Mouse (Mus musculus) CH12.LX (cell line): ENCODE results near the gene Ctnnd2. TPM values are rescaled to one million over a fixed set of nuclear protein-coding genes. Genes with fewer than 3 reads are reported as not detected.

Experiments
- DNase-seq: peaks from one replicate; pipeline ENCODE4 v3.0.0-alpha.2; 2013; ENCODE audit errors: extremely low read depth
- H3K27ac ChIP-seq: 2 replicates; pipeline ENCODE4 v1.5.1; 2012; ENCODE audit warnings: low read depth, mild to moderate bottlenecking, control low read depth, moderate library complexity; ENCODE audit not compliant: insufficient read depth
- H3K27me3 ChIP-seq: replicated peaks from 2 replicates; pipeline ENCODE3; 2012; ENCODE audit warnings: inconsistent platforms
- H3K36me3 ChIP-seq, 2 experiments: replicated peaks in 1 of 2; 2 replicates each; pipeline versions ENCODE3 to v1.6.1; 2012; ENCODE audit warnings: inconsistent platforms in 1 of 2, low read length in 1 of 2, mild to moderate bottlenecking in 1 of 2, mixed read lengths in 1 of 2, moderate library complexity in 1 of 2; ENCODE audit not compliant: control insufficient read depth in 1 of 2, insufficient read depth in 1 of 2
- H3K4me1 ChIP-seq, 2 experiments: 2 replicates each; pipeline ENCODE4 v1.6.1; 2012; ENCODE audit warnings: inconsistent platforms in 1 of 2, moderate library complexity in 1 of 2; ENCODE audit not compliant: insufficient read depth in 2 of 2, control insufficient read depth in 1 of 2
- H3K4me2 ChIP-seq: 2 replicates; pipeline ENCODE4 v1.6.1; 2012; ENCODE audit warnings: low read depth, mild to moderate bottlenecking, control low read depth; ENCODE audit not compliant: poor library complexity, insufficient read depth, severe bottlenecking
- H3K4me3 ChIP-seq, 3 experiments: fragments of 150-350 bp in 1 of 3; sonication (generic) in 1 of 3; replicated peaks in 1 of 3; 2 replicates each; pipeline versions ENCODE3 to v1.5.1; 2011 to 2012; ENCODE audit warnings: low read depth in 2 of 3, low read length in 2 of 3, mild to moderate bottlenecking in 2 of 3, moderate library complexity in 2 of 3, control low read depth in 1 of 3, improper control_type of control experiment in 1 of 3, inconsistent platforms in 1 of 3, mixed read lengths in 1 of 3; ENCODE audit not compliant: poor library complexity in 1 of 3
- H3K79me2 ChIP-seq: replicated peaks from 2 replicates; pipeline ENCODE4 v1.6.1; 2012; ENCODE audit warnings: mild to moderate bottlenecking, moderate library complexity; ENCODE audit not compliant: control insufficient read depth, poor library complexity, insufficient read depth, severe bottlenecking; ENCODE audit errors: extremely low read depth
- H3K9ac ChIP-seq: 2 replicates; pipeline ENCODE4 v1.6.1; 2012; ENCODE audit warnings: low read depth, mild to moderate bottlenecking, control low read depth, moderate library complexity; ENCODE audit not compliant: insufficient read depth
- H3K9me3 ChIP-seq: replicated peaks from 2 replicates; pipeline ENCODE3; 2012; ENCODE audit warnings: low read length, inconsistent platforms, mixed read lengths
- BHLHE40 ChIP-seq: IDR thresholded peaks from 2 replicates; pipeline ENCODE4 v1.6.1; 2011; ENCODE audit warnings: mild to moderate bottlenecking, low read depth, low read length, improper control_type of control experiment
- CHD2 ChIP-seq: IDR thresholded peaks from 2 replicates; pipeline ENCODE4 v1.6.1; 2011; ENCODE audit warnings: low read length, improper control_type of control experiment
- CTCF ChIP-seq, 2 experiments: IDR thresholded peaks in 1 of 2; conservative IDR thresholded peaks in 1 of 2; 2 replicates each; pipeline ENCODE4 v1.5.1; 2011 to 2012; ENCODE audit warnings: low read depth in 2 of 2, low read length in 2 of 2, improper control_type of control experiment in 1 of 2, inconsistent platforms in 1 of 2, mild to moderate bottlenecking in 1 of 2, moderate library complexity in 1 of 2
- ELF1 ChIP-seq: IDR thresholded peaks from 2 replicates; pipeline ENCODE4 v1.6.1; 2014; ENCODE audit warnings: low read depth, mild to moderate bottlenecking, inconsistent platforms, low read length, improper control_type of control experiment
- IRF4 ChIP-seq: IDR thresholded peaks from 2 replicates; pipeline ENCODE4 v1.6.1; 2014; ENCODE audit warnings: low read depth, mild to moderate bottlenecking, inconsistent platforms, low read length, improper control_type of control experiment
- JUND ChIP-seq: conservative IDR thresholded peaks from 2 replicates; pipeline ENCODE4 v1.6.1; 2011; ENCODE audit warnings: low read depth, low read length, improper control_type of control experiment
- MAFK ChIP-seq: IDR thresholded peaks from 2 replicates; pipeline ENCODE4 v1.6.1; 2011; ENCODE audit warnings: low read length, improper control_type of control experiment; ENCODE audit not compliant: insufficient replicate concordance
- MAX ChIP-seq: IDR thresholded peaks from 2 replicates; pipeline ENCODE4 v1.6.1; 2011; ENCODE audit warnings: low read length, improper control_type of control experiment
- MAZ ChIP-seq: IDR thresholded peaks from 2 replicates; pipeline ENCODE4 v1.6.1; 2012; ENCODE audit warnings: low read depth, mild to moderate bottlenecking, inconsistent platforms, low read length, improper control_type of control experiment, moderate library complexity
- MEF2A ChIP-seq: IDR thresholded peaks from 2 replicates; pipeline ENCODE4 v1.6.1; 2014; ENCODE audit warnings: low read depth, mild to moderate bottlenecking, inconsistent platforms, low read length, improper control_type of control experiment, borderline replicate concordance
- MXI1 ChIP-seq: IDR thresholded peaks from 2 replicates; pipeline ENCODE4 v1.6.1; 2011; ENCODE audit warnings: mild to moderate bottlenecking, low read depth, low read length, improper control_type of control experiment
- MYC ChIP-seq: IDR thresholded peaks from 2 replicates; pipeline ENCODE4 v1.6.1; 2011; ENCODE audit warnings: low read depth, mild to moderate bottlenecking, improper control_type of control experiment, low read length
- NELFE ChIP-seq: IDR thresholded peaks from 2 replicates; pipeline ENCODE4 v1.6.1; 2011; ENCODE audit warnings: low read depth, low read length, improper control_type of control experiment
- NRF1 ChIP-seq: IDR thresholded peaks from 2 replicates; pipeline ENCODE4 v1.6.1; 2014; ENCODE audit warnings: low read depth, mild to moderate bottlenecking, inconsistent platforms, low read length, improper control_type of control experiment, moderate library complexity
- POLR2A ChIP-seq: IDR thresholded peaks from 2 replicates; pipeline ENCODE4 v1.6.1; 2011; ENCODE audit warnings: low read depth, mild to moderate bottlenecking, improper control_type of control experiment, low read length
- POLR2AphosphoS2 ChIP-seq: IDR thresholded peaks from 2 replicates; pipeline ENCODE4 v1.6.1; 2011; ENCODE audit warnings: low read depth, low read length, improper control_type of control experiment
- RAD21 ChIP-seq: IDR thresholded peaks from 2 replicates; pipeline ENCODE4 v1.6.1; 2011; ENCODE audit warnings: low read depth, mild to moderate bottlenecking, low read length, improper control_type of control experiment, moderate library complexity
- RCOR1 ChIP-seq: conservative IDR thresholded peaks from 2 replicates; pipeline ENCODE4 v1.6.1; 2012; ENCODE audit warnings: low read depth, mild to moderate bottlenecking, inconsistent platforms, low read length, improper control_type of control experiment
- SIN3A ChIP-seq: IDR thresholded peaks from 2 replicates; pipeline ENCODE4 v1.6.1; 2012; ENCODE audit warnings: low read length, improper control_type of control experiment, inconsistent platforms
- TBP ChIP-seq: conservative IDR thresholded peaks from 2 replicates; pipeline ENCODE4 v1.6.1; 2011; ENCODE audit warnings: low read depth, low read length, improper control_type of control experiment
- TCF12 ChIP-seq: IDR thresholded peaks from 2 replicates; pipeline ENCODE4 v1.6.1; 2014; ENCODE audit warnings: low read depth, mild to moderate bottlenecking, inconsistent platforms, low read length, improper control_type of control experiment
- UBTF ChIP-seq: IDR thresholded peaks from 2 replicates; pipeline ENCODE4 v1.6.1; 2012; ENCODE audit warnings: low read depth, mild to moderate bottlenecking, inconsistent platforms, low read length, improper control_type of control experiment, moderate library complexity
- USF1 ChIP-seq: IDR thresholded peaks from 2 replicates; pipeline ENCODE4 v1.6.1; 2014; ENCODE audit warnings: low read depth, mild to moderate bottlenecking, inconsistent platforms, low read length, improper control_type of control experiment
- USF2 ChIP-seq: conservative IDR thresholded peaks from 2 replicates; pipeline ENCODE4 v1.6.1; 2011; ENCODE audit warnings: low read depth, low read length, improper control_type of control experiment
- ZMIZ1 ChIP-seq: IDR thresholded peaks from 2 replicates; pipeline ENCODE4 v1.6.1; 2012; ENCODE audit warnings: low read depth, mild to moderate bottlenecking, inconsistent platforms, low read length, improper control_type of control experiment
- dilution Hi-C: fragments of 300-500 bp; cut with MboI; formaldehyde crosslinking; loops from 2 replicates; pipeline ENCODE4 v1.14.3; 2020; ENCODE audit warnings: low sequenced_read_pairs; ENCODE audit not compliant: extremely low pct_unique_long_range_greater_than_20kb, extremely low pct_ligation_motif_present
- in situ Hi-C: fragments of 300-500 bp; cut with MboI; formaldehyde crosslinking; loops from 3 replicates; pipeline ENCODE4 v1.14.3; 2019; ENCODE audit warnings: low sequenced_read_pairs, low pct_ligation_motif_present, low pct_unique_long_range_greater_than_20kb, mixed read lengths
- polyA plus RNA-seq: library from polyadenylated mRNA; unstranded; fragments of >175 nt; gene quantifications from 2 replicates; pipeline ENCODE4 v1.2.1, GENCODE M21; 2012; ENCODE audit warnings: low read depth; ENCODE audit not compliant: insufficient read length
- total RNA-seq, 2 experiments: library from RNA; depleted of rRNA; stranded (reverse); fragments of 300-350 nt in 1 of 2; fragments of >200 nt in 1 of 2; gene quantifications; 2 replicates each; pipeline ENCODE4 v1.2.3; 2012 to 2014

Ctnnd2 gene
- total and polyA plus RNA-seq, 3 experiments, result 0.23 TPM; not detected in 2

DNA sequence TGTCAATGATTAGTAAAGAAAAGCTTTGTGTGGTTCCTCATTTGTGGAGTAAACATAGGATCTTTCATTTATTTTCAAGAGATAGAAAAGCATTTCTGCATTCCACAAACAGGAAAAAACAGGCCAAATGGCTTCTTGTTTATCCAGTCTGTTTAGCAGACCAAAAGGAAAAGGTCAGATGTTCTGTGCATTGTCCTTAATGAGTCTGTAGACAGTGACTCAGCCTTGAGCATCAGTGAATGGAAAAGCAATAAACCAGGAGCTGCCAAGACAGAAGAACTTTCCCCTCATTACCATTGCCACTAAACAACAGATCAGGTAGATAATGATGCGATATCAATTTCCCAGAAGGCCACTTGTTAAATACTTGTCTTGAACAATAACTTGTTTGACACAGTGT is 192.1 kb downstream of the Ctnnd2 start:
- Histone ChIP-seq H3K36me3 (no peaks in the 10 kb centered on the region), H3K79me2 (no peaks in the 10 kb centered on the region), H3K27ac (no peak overlapping the region), H3K9ac (no peak overlapping the region), H3K4me3 (no peak overlapping the region), H3K4me2 (no peak overlapping the region), H3K4me1 (no peaks in the 10 kb centered on the region), H3K9me3 (no peaks in the 10 kb centered on the region), H3K27me3 (no peaks in the 10 kb centered on the region)
- dilution Hi-C loops, result no loop called here
- in situ Hi-C loops, result no loop called here
- DNase-seq, result no peak
- TF ChIP-seq MYC (no peak), SIN3A (no peak), MAX (no peak), ELF1 (no peak), UBTF (no peak), CTCF (conservative IDR thresholded peaks at IDR 0.05 in 1 of 2, IDR thresholded peaks at IDR 0.05 in 1 of 2; ENCODE audit: low read depth in 2 of 2, low read length in 2 of 2) (no peak), RAD21 (no peak), POLR2A (no peak), MXI1 (no peak), TBP (no peak), USF2 (no peak), RCOR1 (no peak), ZMIZ1 (no peak), BHLHE40 (no peak), CHD2 (no peak), NELFE (no peak)

DNA sequence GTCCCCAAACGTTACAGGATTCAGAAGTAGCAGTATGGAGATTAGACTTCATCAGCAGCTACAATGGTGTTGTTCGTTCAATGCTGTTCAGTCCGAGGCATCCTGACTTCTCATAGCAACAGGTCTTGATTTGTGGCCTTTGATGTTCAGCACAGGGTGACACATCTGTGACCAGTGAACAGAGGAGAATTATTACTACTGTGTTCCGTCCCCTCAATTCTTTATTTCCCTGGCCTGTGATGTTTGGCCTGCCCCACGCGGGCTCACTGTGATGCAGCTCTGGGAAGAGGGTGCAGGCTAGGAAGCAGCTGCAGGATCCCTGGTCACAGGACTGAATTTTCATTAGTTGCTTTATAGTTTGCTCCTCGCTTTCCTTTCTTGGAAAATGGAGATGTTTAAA is 197.6 kb downstream of the Ctnnd2 start:
- no peak overlapping the region for H3K4me2 ChIP-seq
- no peaks in the 10 kb centered on the region for H3K36me3 ChIP-seq
- H3K27ac ChIP-seq, result no peak overlapping the region
- no peak for DNase-seq
- H3K4me1 ChIP-seq, result peaks cover 0 to 2% of the 10 kb centered on the region in 2 experiments; a peak in 1 of 4 replicates
- no peak for TF ChIP-seq USF1
- TF ChIP-seq ZMIZ1, result no peak
- TF ChIP-seq IRF4, result no peak
- TF ChIP-seq MAFK, result no peak
- no peak for TF ChIP-seq MAZ
- no peak for TF ChIP-seq POLR2AphosphoS2
- no peak for TF ChIP-seq MXI1
- TF ChIP-seq USF2, result no peak
- no peak for TF ChIP-seq JUND
- TF ChIP-seq NELFE, result no peak
- TF ChIP-seq TCF12, result no peak
- no peak for TF ChIP-seq SIN3A
- no peak for TF ChIP-seq BHLHE40
- no peak for TF ChIP-seq CHD2
- no peak for TF ChIP-seq NRF1
- TF ChIP-seq MEF2A, result no peak
- TF ChIP-seq UBTF, result no peak
- TF ChIP-seq, all 38 proteins: peak for 0
- H3K9me3 ChIP-seq, result no peaks in the 10 kb centered on the region
- in situ Hi-C loops (no loop called here), dilution Hi-C loops (no loop called here)
- no peak overlapping the region for H3K4me3 ChIP-seq
- no peak overlapping the region for H3K9ac ChIP-seq
- H3K27me3 ChIP-seq, result no peaks in the 10 kb centered on the region
- H3K79me2 ChIP-seq, result no peaks in the 10 kb centered on the region
